Mouse (Mus musculus): Measurements from ENCODE around the gene Ccdc73.

DNA sequence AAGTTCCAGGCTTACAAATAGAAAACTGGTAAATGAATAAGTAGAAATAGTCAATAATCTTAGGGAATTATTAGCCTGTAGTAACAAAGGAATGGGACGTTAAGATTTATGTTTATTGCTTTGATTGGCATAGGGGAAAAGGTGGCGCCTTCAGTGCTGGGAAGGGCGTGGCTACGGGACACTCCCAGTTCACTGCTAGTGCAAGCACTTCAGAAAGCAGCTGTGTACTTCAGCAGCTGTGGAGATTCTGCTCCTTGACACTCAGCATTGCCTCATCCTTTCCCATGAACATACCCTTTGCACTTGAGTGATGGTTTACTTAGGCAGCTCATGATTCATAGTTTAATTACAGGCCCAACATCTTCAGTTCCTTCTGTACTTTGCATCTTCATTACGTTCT lies 8.5 kb upstream of the Ccdc73 start:
- TF ChIP-seq POLR2A (IDR thresholded peaks at IDR 0.05; ENCODE audit: low read depth, low read length) (no peak), CTCF (IDR thresholded peaks at IDR 0.05; ENCODE audit: extremely low read depth, insufficient read length, insufficient replicate concordance, low read depth, low read length) (no peak)

All from small intestine, adult 2 months (tissue).